Mouse (Mus musculus) thymus, postnatal 14 days (tissue): ENCODE data around the gene Gm4450.
A peak's percentile ranks its signal among the peaks of the same experiment; 100 is the strongest.
"Not testable (repeated sequence)": the region's sequence is repeated elsewhere in the genome, so short reads cannot be mapped to it uniquely, and the experiment has no call there.

ENCODE experiments used
- DNase-seq: peaks from one replicate; pipeline ENCODE4 v3.0.0; 2021

Gm4450 gene

GRCm38 (mm10) chr3:98416426-98417250 is 40.3 kb downstream of the Gm4450 start:
- DNase-seq: no peak

DNA sequence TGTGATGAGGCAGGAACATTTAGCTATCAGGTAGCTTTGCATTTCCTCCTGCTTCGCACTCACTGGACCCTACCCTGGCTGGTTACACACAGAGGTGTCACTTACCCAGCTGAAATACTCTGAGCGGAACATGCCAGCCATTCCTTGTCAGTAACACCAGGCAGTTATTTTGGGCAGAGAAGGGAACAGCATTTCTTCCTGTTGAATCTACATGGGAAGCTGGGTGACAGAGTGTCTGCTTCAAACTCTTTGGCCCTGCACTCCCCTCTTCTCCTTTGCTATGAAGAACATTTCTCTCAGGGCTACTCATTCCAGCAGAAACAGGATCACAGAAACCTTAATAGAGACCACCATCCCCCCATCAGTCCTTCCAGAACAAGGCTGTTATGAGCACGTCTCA is 42.6 kb downstream of the Gm4450 start:
- DNase-seq: no peak

GRCm38 (mm10) chr3:98413733-98414132 is 43.2 kb downstream of the Gm4450 start:
- no peak for DNase-seq

GRCm38 (mm10) chr3:98410619-98411580 is 46.0 kb downstream of the Gm4450 start:
- not testable (repeated sequence) for DNase-seq

DNA sequence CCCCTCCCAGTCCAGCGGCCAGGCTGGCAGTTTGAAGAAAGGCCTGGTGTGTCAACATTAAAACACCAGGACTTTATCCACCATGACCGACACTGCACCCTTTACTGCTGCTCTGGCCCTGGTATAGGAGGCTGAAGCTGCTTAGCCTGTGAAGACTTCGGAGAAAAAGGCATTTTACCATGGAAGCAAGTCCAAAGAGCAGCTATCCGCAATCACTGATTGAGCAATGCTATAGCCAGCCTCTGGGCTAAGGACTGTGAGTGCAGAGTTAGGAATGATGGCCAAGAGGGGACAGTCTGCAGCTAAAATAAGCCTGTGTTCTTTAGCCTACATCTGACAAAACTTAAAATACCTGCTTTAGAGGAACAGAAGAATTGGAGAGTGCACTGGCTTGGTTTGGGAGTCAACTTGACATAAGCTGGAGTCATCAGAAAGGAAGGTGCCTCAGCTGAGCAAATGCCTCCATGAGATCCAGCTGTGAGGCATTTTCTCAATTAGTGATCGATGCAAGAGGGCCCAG is 49.6 kb downstream of the Gm4450 start:
- peak; percentile 29 for DNase-seq

GRCm38 (mm10) chr3:98406569-98407144 is 50.3 kb downstream of the Gm4450 start:
- peak; percentile 84 for DNase-seq

DNA sequence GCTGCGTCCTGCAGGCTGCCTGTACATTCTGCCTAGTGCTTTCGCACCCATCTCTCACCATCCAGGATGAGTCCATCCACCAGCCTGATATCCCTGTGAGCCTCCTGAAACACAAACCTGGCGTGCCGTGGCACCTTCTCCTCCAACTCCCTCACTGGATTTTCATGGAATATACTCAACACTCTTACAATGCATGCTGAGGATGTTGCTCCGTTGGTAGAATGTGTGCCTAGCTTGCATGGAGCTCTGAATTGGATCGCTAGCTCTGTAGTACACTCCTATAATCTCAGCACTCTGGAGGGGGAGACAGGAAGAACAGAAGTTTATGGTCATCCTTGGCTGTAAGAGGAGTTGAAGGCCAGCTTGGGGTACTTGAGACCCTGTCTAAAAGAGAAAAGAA is 51.0 kb downstream of the Gm4450 start:
- not testable (repeated sequence) for DNase-seq

GRCm38 (mm10) chr3:98404268-98404895 is 52.5 kb downstream of the Gm4450 start:
- not testable (repeated sequence) for DNase-seq
